In genomic region chr1:179552751-179553150, GRCm38 (mm10) we compare ENCODE assay signal across 9 mouse cellular contexts. TPM values are rescaled to one million over a fixed set of nuclear protein-coding genes. Genes with fewer than 3 reads are reported as not detected.
DNase-seq lines count a peak whose midpoint lies in the region; ATAC-seq and TF ChIP-seq lines count a peak whose summit lies in the region.
"Had no signal": no experiment of that assay in that cellular context is flagged by ENCODE, and none has a peak within 500 bp of the region (broad histone marks: within the 10 kb centered on the region; RNA-seq: fewer than 3 reads in every experiment).

No protein-coding gene starts in this region.

- H3K4me1 ChIP-seq in kidney, postnatal 0 days (replicated peaks; ENCODE audit: insufficient read depth, low read length): no peaks in the 10 kb centered on the region
- H3K4me1 ChIP-seq in kidney, embryonic 16.5 days (ENCODE audit: insufficient read depth, low read length): peaks cover 12% of the 10 kb centered on the region; the same call in 1 of the 2 replicates
- peaks cover 17% of the 10 kb centered on the region; the same call in 1 of the 2 replicates for H3K4me1 ChIP-seq in small intestine, adult 2 months (ENCODE audit: control insufficient read depth, insufficient read depth, insufficient read length, low read length)

- ATAC-seq in kidney, postnatal 0 days (replicated peaks; ENCODE audit: low FRiP score, low read depth): 0 out of 2 replicates have a peak, but pooled peaks have one; percentile 33
- no peak for ATAC-seq in kidney, embryonic 16.5 days (ENCODE audit: low FRiP score, low TSS enrichment)
- no peak for ATAC-seq in frontal cortex, adult (ENCODE audit: low TSS enrichment)

- H3K36me3 ChIP-seq in kidney, postnatal 0 days (ENCODE audit: insufficient read depth, low read length): no peaks in the 10 kb centered on the region
- no peaks in the 10 kb centered on the region for H3K36me3 ChIP-seq in kidney, embryonic 16.5 days (ENCODE audit: insufficient read depth, low read length)
- no peaks in the 10 kb centered on the region for H3K36me3 ChIP-seq in small intestine, adult 2 months (ENCODE audit: control insufficient read depth, insufficient read depth, low read length)

- WGBS in kidney, postnatal 0 days: 49% methylated on average over 7 of the region's 7 CpGs
- WGBS in kidney, embryonic 16.5 days: 56% methylated on average over 7 of the region's 7 CpGs
- WGBS in small intestine, adult 2 months: 36% methylated on average over 7 of the region's 7 CpGs

- no peaks in the 10 kb centered on the region for H3K9me3 ChIP-seq in kidney, postnatal 0 days (replicated peaks; ENCODE audit: low read length)
- H3K9me3 ChIP-seq in kidney, embryonic 16.5 days (ENCODE audit: low read length): no peaks in the 10 kb centered on the region
- H3K9me3 ChIP-seq: embryonic facial prominence, embryonic 15.5 days had no signal

- TF ChIP-seq CTCF in kidney, postnatal 0 days (IDR thresholded peaks at IDR 0.05; ENCODE audit: low read depth): no peak
- no peak for TF ChIP-seq CTCF in small intestine, adult 2 months (IDR thresholded peaks at IDR 0.05; ENCODE audit: extremely low read depth, insufficient read length, insufficient replicate concordance, low read depth, low read length)

- H3K4me2 ChIP-seq in kidney, postnatal 0 days (ENCODE audit: low read length): no peak overlapping the region
- H3K4me2 ChIP-seq in kidney, embryonic 16.5 days (replicated peaks; ENCODE audit: low read depth, low read length): no peak overlapping the region
- H3K4me2 ChIP-seq: embryonic facial prominence, embryonic 15.5 days had no signal

- H3K27me3 ChIP-seq in kidney, postnatal 0 days (ENCODE audit: insufficient read depth, low read length): no peaks in the 10 kb centered on the region
- H3K27me3 ChIP-seq in kidney, embryonic 16.5 days (ENCODE audit: insufficient read depth, low read length): no peaks in the 10 kb centered on the region
- H3K27me3 ChIP-seq in small intestine, adult 2 months (ENCODE audit: control insufficient read depth, insufficient read depth, low read length): no peaks in the 10 kb centered on the region
- H3K27me3 ChIP-seq: embryonic facial prominence, embryonic 15.5 days had no signal

- peak; percentile 46 for DNase-seq in cerebellum, adult 11-12 months
- no peak for DNase-seq in cerebellum, adult 9-11 months
- DNase-seq in kidney, postnatal 0 days (ENCODE audit: low spot score): no peak
- peak; percentile 72 for DNase-seq in liver
- no peak for DNase-seq in right cerebral cortex, postnatal 36 days (ENCODE audit: low spot score in 2 of 2)

- no peak overlapping the region for H3K9ac ChIP-seq in kidney, postnatal 0 days (ENCODE audit: low read depth, low read length)
- H3K9ac ChIP-seq in kidney, embryonic 16.5 days (replicated peaks; ENCODE audit: low read length): no peak overlapping the region
- H3K9ac ChIP-seq: embryonic facial prominence, embryonic 15.5 days had no signal

- no peak for TF ChIP-seq POLR2A in small intestine, adult 2 months (IDR thresholded peaks at IDR 0.05; ENCODE audit: low read depth, low read length)

- H3K4me3 ChIP-seq in kidney, postnatal 0 days (replicated peaks; ENCODE audit: low read depth, low read length): no peak overlapping the region
- H3K4me3 ChIP-seq in kidney, embryonic 16.5 days (ENCODE audit: low read length): no peak overlapping the region
- H3K4me3 ChIP-seq in small intestine, adult 2 months (ENCODE audit: low read depth, low read length): no peak overlapping the region
- H3K4me3 ChIP-seq: embryonic facial prominence, embryonic 15.5 days had no signal

- H3K27ac ChIP-seq in kidney, postnatal 0 days: no peak overlapping the region
- no peak overlapping the region for H3K27ac ChIP-seq in kidney, embryonic 16.5 days (ENCODE audit: low read length)
- H3K27ac ChIP-seq in small intestine, adult 2 months (ENCODE audit: insufficient read depth, low read depth, low read length): peak overlapping the region; percentile 24; the same call in 1 of the 2 replicates
- H3K27ac ChIP-seq: embryonic facial prominence, embryonic 15.5 days had no signal

RNA-seq across cellular contexts. Expression of gene Cnst, which starts 6.6 kb away (rescaled TPM):
- polyA plus RNA-seq in kidney, postnatal 0 days (2015; fragmentation: Nextera tagmentation; extraction: Ambion mirVana): 9.7 and 11.2 TPM in 2 replicates
- polyA plus RNA-seq in kidney, embryonic 16.5 days (2015; fragmentation: Nextera tagmentation; extraction: Ambion mirVana): 16.3 and 16.5 TPM in 2 replicates
- polyA plus RNA-seq in small intestine, adult 2 months (2012; rRNA removed): 7.8 and 12.7 TPM in 2 replicates

RNA-seq across cellular contexts. Expression of gene Tfb2m, which starts 6.7 kb away (rescaled TPM):
- 38.9 and 40.7 TPM in 2 replicates for polyA plus RNA-seq in kidney, postnatal 0 days (2015; fragmentation: Nextera tagmentation; extraction: Ambion mirVana)
- polyA plus RNA-seq in kidney, embryonic 16.5 days (2015; fragmentation: Nextera tagmentation; extraction: Ambion mirVana): 27.1 and 38.0 TPM in 2 replicates
- 2.1 and 2.7 TPM in 2 replicates for polyA plus RNA-seq in small intestine, adult 2 months (2012; rRNA removed)

RNA-seq across cellular contexts. Expression of gene Smyd3, which starts 34.9 kb away (rescaled TPM):
- polyA plus RNA-seq in kidney, postnatal 0 days (2015; fragmentation: Nextera tagmentation; extraction: Ambion mirVana): 18.3 and 20.5 TPM in 2 replicates
- polyA plus RNA-seq in kidney, embryonic 16.5 days (2015; fragmentation: Nextera tagmentation; extraction: Ambion mirVana): 20.2 and 21.4 TPM in 2 replicates
- 0.84 and 1.1 TPM in 2 replicates for polyA plus RNA-seq in small intestine, adult 2 months (2012; rRNA removed)

Comparison
In these comparisons a context has a peak if more than half of its experiments do, and no peak if none do; other contexts are left out.
1. DNase-seq: peak in cerebellum, adult 11-12 months (single experiment) and liver (single experiment); none in cerebellum, adult 9-11 months (single experiment), kidney, postnatal 0 days (single experiment) and right cerebral cortex, postnatal 36 days (0 of 2).